Mouse (Mus musculus) liver, embryonic 12.5 days (tissue): ENCODE results near the gene Gaa. TPM values are rescaled to one million over a fixed set of nuclear protein-coding genes. Genes with fewer than 3 reads are reported as not detected.
"Not testable (repeated sequence)": the region's sequence is repeated elsewhere in the genome, so short reads cannot be mapped to it uniquely, and the experiment has no call there.

Experiments
- ATAC-seq: fragments of 200-750 bp; cut with Nextera tagmentation; 2 replicates; pipeline ENCODE4 v1.8.0; 2017; ENCODE audit warnings: moderate number of reproducible peaks, mild to moderate bottlenecking, moderate library complexity
- H3K27ac ChIP-seq: fragments of 300-500 bp; sonication (generic); 2 replicates; pipeline ENCODE4 v1.5.1; 2016; ENCODE audit warnings: mild to moderate bottlenecking
- H3K27me3 ChIP-seq: fragments of 300-500 bp; sonication (generic); replicated peaks from 2 replicates; pipeline ENCODE4 v1.6.1; 2016; ENCODE audit warnings: mild to moderate bottlenecking, moderate library complexity
- H3K36me3 ChIP-seq: fragments of 300-500 bp; sonication (generic); 2 replicates; pipeline ENCODE4 v1.6.1; 2016; ENCODE audit warnings: mild to moderate bottlenecking, moderate library complexity
- H3K4me1 ChIP-seq: fragments of 300-500 bp; sonication (generic); 2 replicates; pipeline ENCODE4 v1.6.1; 2016
- H3K4me2 ChIP-seq: fragments of 300-500 bp; sonication (generic); 2 replicates; pipeline ENCODE4 v1.6.1; 2016; ENCODE audit warnings: mild to moderate bottlenecking, moderate library complexity
- H3K4me3 ChIP-seq: fragments of 300-500 bp; sonication (generic); 2 replicates; pipeline ENCODE4 v1.5.1; 2016; ENCODE audit warnings: mild to moderate bottlenecking, moderate library complexity
- H3K9ac ChIP-seq: fragments of 300-500 bp; sonication (generic); 2 replicates; pipeline ENCODE4 v1.6.1; 2016; ENCODE audit warnings: mild to moderate bottlenecking, moderate library complexity
- H3K9me3 ChIP-seq: fragments of 300-500 bp; sonication (generic); replicated peaks from 2 replicates; pipeline ENCODE4 v1.6.1; 2016; ENCODE audit warnings: mild to moderate bottlenecking, moderate library complexity
- WGBS: fragments of 180-500 bp; shearing (Covaris S2); methylation state at CpG from one replicate; pipeline ENCODE4 v1.1.7; 2016; ENCODE audit not compliant: insufficient replicate concordance; 5-methylcytosine and 5-hydroxymethylcytosine counted together
- polyA plus RNA-seq: library from polyadenylated mRNA; unstranded; fragments of >200 nt; fragmentation: Nextera tagmentation; extraction: Ambion mirVana; gene quantifications from 2 replicates; pipeline ENCODE4 v1.2.1, GENCODE M21; 2016

Gaa gene
- polyA plus RNA-seq, 1 experiment from 2014 or later = 27.3 TPM

DNA sequence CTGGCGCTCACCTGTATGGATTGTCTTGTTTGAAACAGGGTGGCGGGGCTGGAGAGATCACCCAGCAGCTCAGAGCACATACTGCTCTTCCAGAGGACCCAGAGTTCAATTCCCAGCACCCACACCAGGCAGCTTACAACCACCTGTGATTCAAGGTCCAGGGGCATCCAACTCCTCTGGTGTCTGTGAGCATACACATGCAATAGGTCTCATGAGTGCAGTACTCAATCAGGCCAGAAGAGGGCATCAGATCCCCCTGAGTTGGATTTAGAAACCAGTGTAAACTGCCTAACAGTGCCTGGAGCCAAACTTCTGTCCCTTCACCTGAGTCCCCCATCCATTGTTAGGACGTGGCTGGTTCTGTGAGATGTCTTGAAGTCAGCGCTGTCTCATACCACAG, 32.1 kb upstream of the Gaa start:
- Histone ChIP-seq H3K9me3 (0 out of 2 replicates have a peak, but pooled peaks cover 2% of the 10 kb centered on the region), H3K4me3 (no peak overlapping the region), H3K27ac (no peak overlapping the region), H3K4me2 (no peak overlapping the region), H3K9ac (no peak overlapping the region), H3K4me1 (peaks cover 23% of the 10 kb centered on the region), H3K27me3 (peaks cover 26% of the 10 kb centered on the region), H3K36me3 (no peaks in the 10 kb centered on the region)
- 58% methylated on average over 4 of the region's 4 CpGs for whole genome bisulfite sequencing
- ATAC-seq = no peak

DNA sequence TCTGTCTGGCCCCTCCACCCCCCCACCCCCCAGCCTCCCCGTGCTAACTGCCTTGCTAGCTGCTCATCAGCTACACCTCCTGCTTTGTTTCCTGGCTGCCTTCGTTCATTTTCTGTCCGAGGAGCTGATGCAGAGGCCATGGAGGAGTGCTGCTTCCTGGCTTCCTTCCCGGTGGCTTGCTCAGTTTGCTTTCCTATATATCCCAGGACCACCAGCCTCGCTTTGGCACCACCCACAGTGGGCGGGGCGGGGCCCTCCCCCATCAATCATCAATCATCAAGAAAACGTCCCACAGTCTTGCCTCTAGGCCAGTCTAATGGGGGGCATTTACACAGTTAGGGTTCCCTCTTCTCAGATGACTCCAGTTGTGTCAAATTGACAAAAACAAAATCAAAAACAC, 31.3 kb upstream of the Gaa start:
- WGBS = 27% methylated on average over 8 of the region's 8 CpGs
- H3K27me3 ChIP-seq = peaks cover 23% of the 10 kb centered on the region
- H3K4me2 ChIP-seq = no peak overlapping the region
- 0 out of 2 replicates have a peak, but pooled peaks cover 2% of the 10 kb centered on the region for H3K9me3 ChIP-seq
- H3K4me1 ChIP-seq = peaks cover 23% of the 10 kb centered on the region
- H3K4me3 ChIP-seq = no peak overlapping the region
- H3K27ac ChIP-seq = no peak overlapping the region
- no peaks in the 10 kb centered on the region for H3K36me3 ChIP-seq
- no peak overlapping the region for H3K9ac ChIP-seq
- ATAC-seq = no peak

DNA sequence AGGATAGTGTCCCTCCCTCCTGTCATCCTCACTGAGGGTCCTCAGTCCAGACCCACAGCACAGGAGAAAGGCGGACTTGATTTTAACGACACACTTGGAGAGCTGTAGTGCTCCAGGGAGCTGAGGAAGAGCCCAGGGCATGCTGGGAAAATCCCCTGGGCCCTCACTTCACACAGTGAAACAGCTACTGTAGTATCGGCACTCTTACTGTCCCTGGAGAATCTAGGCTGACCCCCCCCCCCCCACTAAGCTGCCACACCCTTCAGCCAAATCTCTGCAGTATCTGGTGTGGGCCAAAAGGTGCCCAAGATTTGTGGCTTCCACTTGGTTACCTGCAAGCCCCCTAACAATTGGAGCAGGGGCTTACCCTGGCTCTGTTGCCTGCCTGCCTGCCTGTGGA, 30.7 kb upstream of the Gaa start:
- 56% methylated on average over 3 of the region's 3 CpGs for WGBS
- Histone ChIP-seq H3K4me1 (peaks cover 23% of the 10 kb centered on the region), H3K4me3 (no peak overlapping the region), H3K27me3 (peaks cover 23% of the 10 kb centered on the region), H3K36me3 (no peaks in the 10 kb centered on the region), H3K9ac (no peak overlapping the region), H3K27ac (no peak overlapping the region), H3K4me2 (no peak overlapping the region), H3K9me3 (0 out of 2 replicates have a peak, but pooled peaks cover 2% of the 10 kb centered on the region)
- ATAC-seq = no peak

DNA sequence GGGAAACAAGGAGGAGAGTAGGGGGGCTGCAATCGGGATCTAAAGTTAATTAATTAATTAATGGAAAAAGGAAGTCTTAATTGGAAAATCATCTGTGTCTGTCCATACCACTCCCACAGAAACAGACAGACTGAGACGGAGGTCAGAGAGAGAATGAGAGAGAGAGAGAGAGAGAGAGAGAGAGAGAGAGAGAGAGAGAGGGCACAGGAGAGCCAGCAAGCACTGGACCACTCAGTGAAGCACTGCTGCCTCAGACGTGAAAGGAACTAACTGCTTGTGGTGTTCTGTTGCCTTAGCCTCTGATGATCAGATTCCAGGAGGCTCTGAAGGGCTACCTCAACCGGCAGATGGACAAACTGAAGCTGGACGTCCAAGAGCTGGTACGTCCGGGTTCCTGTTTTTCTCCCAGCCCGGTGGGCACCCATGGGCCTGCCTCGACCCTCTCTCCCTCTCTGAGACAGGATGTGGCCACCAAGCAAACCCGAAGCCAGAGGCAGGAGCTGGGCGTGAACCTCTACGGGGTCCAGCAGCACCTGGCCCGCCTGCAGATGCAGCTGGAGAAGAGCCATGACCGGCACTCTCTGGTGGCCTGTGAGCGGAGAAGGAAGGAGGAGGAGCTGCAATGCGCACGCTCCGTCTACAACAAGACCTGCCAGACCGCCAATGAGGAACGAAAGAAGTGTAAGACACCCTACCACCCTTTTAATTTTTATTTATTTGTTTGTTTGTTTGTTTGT, 30.0 kb upstream of the Gaa start:
- Histone ChIP-seq H3K4me1 (peaks cover 23% of the 10 kb centered on the region), H3K36me3 (no peaks in the 10 kb centered on the region), H3K4me2 (peak overlapping the region; percentile 67), H3K9me3 (0 out of 2 replicates have a peak, but pooled peaks cover 2% of the 10 kb centered on the region), H3K4me3 (peak overlapping the region; percentile 48), H3K27me3 (peaks cover 21% of the 10 kb centered on the region; the same call in 1 of the 2 replicates), H3K27ac (no peak overlapping the region), H3K9ac (peak overlapping the region; percentile 50; the same call in 1 of the 2 replicates)
- ATAC-seq = peak; percentile 65
- 15% methylated on average over 20 of the region's 20 CpGs for WGBS

DNA sequence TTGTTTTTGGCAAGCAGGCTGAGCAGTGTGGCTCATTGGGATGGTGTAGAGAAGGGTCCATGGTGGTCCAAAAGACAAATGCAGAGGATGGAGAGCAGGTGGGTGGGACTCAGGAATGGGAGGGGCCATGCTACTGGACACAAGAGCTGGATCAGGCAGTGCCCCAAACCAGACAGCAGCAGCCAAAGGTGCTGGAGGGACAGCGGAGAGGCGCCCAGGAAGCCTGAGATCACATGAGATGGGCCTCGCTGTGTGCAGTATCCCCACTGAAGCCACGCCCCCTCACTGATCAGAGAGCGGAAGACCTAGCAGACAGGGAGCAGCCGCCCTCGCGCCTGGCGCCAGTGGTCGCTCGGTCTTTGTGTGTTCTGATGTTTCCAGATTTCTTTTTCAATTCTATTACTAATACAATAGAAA, 29.4 kb upstream of the Gaa start:
- Histone ChIP-seq H3K27me3 (peaks cover 26% of the 10 kb centered on the region; the same call in 1 of the 2 replicates), H3K4me2 (peak overlapping the region; percentile 67), H3K4me3 (peak overlapping the region; percentile 48), H3K9me3 (0 out of 2 replicates have a peak, but pooled peaks cover 2% of the 10 kb centered on the region), H3K27ac (no peak overlapping the region), H3K36me3 (no peaks in the 10 kb centered on the region), H3K4me1 (peaks cover 23% of the 10 kb centered on the region), H3K9ac (peak overlapping the region; percentile 28)
- peak; percentile 67 for ATAC-seq
- 5% methylated on average over 11 of the region's 11 CpGs for WGBS

DNA sequence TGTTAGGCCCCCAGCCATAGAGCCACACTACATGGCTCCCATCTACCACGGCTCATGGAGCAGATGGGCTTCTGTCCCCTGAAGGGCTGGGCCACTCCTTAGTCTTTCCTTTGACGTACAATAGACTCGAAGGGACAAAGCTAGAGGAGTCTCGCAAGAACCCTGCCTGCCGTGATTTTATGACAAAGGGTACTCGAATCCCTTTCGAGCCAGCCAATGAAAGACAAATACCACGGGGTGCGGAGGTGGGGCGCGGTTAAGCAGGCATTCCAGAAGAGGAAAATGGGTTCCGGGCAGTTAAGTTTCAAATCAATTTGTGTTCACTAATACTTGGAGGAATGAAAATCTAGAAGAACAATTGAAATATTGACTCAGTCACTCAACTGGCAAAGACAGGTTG, 28.2 kb upstream of the Gaa start:
- H3K9me3 ChIP-seq = 0 out of 2 replicates have a peak, but pooled peaks cover 2% of the 10 kb centered on the region
- no peak overlapping the region for H3K9ac ChIP-seq
- H3K27ac ChIP-seq = no peak overlapping the region
- peaks cover 23% of the 10 kb centered on the region for H3K4me1 ChIP-seq
- no peak for ATAC-seq
- H3K36me3 ChIP-seq = no peaks in the 10 kb centered on the region
- 85% methylated on average over 12 of the region's 12 CpGs for WGBS
- no peak overlapping the region for H3K4me3 ChIP-seq
- no peak overlapping the region for H3K4me2 ChIP-seq
- H3K27me3 ChIP-seq = peaks cover 31% of the 10 kb centered on the region; the same call in 1 of the 2 replicates

DNA sequence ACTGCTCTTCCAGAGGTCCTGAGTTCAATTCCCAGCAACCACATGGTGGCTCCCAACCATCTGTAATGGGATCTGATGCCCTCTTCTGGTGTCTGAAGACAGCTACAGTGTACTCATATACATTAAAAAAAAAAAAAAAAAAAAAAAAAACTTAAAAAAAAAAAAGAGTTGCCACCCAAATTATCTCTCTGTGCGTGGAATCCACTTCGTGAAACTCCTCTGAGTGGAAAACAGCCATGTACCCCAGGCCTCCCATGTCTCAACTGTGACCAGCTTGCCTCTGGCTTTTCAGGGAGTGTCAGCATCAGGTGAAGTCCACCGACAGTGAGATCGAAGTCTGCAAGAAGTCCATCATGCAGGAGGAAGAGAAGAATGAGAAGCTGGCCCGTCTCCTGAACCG, 22.1 kb upstream of the Gaa start:
- not testable (repeated sequence) for H3K4me1 ChIP-seq, H3K9ac ChIP-seq, ATAC-seq, H3K4me3 ChIP-seq, H3K4me2 ChIP-seq, H3K9me3 ChIP-seq, H3K36me3 ChIP-seq, H3K27ac ChIP-seq
- 73% methylated on average over 6 of the region's 6 CpGs for WGBS
- H3K27me3 ChIP-seq = peaks cover 27% of the 10 kb centered on the region; the same call in 1 of the 2 replicates

DNA sequence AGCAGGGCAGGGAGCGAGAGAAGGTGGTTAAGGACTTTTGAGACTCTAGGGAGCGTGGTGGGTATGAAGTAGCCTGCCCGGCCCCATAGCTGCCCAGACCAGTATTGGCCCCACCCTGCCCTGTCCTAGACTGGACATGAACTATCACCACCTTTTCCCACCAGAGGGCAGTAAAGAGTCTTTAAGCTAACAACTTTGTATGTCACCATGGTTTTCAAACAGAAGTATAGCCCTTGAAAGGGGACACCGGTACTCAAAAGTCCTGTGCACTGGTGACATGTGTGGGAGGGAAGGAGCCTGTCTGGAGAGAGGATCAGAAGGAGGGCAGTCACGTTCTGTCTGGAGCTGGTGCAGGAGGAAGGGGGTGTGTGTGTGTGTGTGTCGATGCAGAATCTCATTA, 18.7 kb upstream of the Gaa start:
- Histone ChIP-seq H3K4me3 (no peak overlapping the region), H3K27me3 (0 out of 2 replicates have a peak, but pooled peaks cover 14% of the 10 kb centered on the region), H3K9me3 (no peaks in the 10 kb centered on the region), H3K4me1 (peaks cover 33% of the 10 kb centered on the region), H3K27ac (no peak overlapping the region), H3K36me3 (no peaks in the 10 kb centered on the region), H3K4me2 (no peak overlapping the region), H3K9ac (no peak overlapping the region)
- WGBS = 22% methylated on average over 6 of the region's 6 CpGs
- ATAC-seq = peak; percentile 52; the same call in 1 of the 2 replicates

DNA sequence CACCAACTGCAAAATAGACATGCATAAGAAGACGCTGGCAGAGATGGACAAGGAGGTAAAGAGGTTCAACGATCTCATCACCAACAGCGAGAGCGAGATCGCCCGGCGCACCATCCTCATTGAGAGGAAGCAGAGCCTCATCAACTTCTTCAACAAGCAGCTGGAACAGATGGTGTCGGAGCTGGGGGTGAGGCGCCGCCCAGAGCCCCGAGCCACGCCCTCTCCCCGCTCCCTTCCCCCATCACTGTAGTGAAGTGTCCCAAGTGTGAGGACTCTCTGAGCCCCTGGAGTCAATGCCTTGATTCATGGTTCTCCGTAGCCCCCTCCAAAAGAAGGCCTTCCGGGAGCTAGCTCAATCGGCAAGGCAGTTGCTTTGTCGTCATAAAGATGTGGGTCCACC, 16.7 kb upstream of the Gaa start:
- Histone ChIP-seq H3K9ac (no peak overlapping the region), H3K36me3 (no peaks in the 10 kb centered on the region), H3K4me3 (no peak overlapping the region), H3K27me3 (0 out of 2 replicates have a peak, but pooled peaks cover 19% of the 10 kb centered on the region), H3K4me2 (no peak overlapping the region), H3K4me1 (peaks cover 33% of the 10 kb centered on the region), H3K9me3 (no peaks in the 10 kb centered on the region), H3K27ac (no peak overlapping the region)
- 35% methylated on average over 17 of the region's 17 CpGs for WGBS
- no peak for ATAC-seq

DNA sequence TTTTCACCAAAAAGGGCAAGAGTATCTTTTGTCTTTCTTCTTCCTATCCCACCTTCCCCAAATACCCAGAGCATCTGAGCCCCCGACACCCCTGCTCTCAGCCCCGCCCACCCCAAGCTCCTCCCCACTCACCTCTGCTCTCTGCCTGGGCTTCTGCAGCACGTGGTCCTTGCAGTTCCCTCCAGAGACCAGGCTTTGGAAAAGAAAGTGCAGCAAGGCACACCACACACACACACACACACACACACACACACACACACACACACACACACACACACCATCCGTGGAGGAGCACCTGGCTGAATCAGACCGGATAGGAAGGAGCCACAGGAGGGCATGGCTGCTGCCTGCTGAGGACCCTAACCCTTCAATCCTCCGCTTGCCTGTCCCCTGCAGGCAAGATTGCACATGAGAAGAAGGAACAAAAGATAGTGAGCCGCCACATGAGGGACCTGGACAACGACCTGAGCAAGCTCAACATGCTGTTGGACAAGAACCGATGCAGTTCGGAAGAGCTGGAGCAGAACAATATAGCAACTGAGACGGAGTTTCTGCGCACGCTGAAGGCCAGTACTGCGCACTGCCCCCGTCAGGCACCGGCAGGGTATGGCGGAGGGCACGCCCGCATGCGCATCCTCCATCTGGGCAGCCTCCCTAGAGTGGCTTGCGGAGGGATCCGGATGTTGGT, 14.7 kb upstream of the Gaa start:
- peaks cover 33% of the 10 kb centered on the region for H3K4me1 ChIP-seq
- ATAC-seq = peak; percentile 66
- no peak overlapping the region for H3K27ac ChIP-seq

DNA sequence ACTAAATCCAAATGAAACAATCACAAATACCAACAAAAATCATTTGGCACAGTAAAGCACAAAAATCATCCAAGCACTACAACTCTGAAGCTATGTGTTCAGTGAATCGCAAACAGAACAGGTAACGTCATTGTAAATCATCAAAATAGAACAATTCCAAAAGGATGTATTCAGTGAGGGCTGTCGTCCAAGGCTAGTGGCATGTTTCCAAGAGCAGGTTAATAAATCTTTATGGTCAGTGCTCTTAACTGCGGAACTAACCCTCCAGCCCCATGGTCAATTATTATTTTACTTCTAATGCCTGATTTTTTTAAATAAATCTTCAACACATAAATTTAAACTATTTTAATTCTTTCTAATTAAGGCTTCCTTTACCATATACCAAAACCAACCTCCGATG, 11.1 kb upstream of the Gaa start:
- not testable (repeated sequence) for H3K9me3 ChIP-seq, H3K36me3 ChIP-seq, H3K4me3 ChIP-seq, H3K27ac ChIP-seq, ATAC-seq, H3K4me2 ChIP-seq, H3K9ac ChIP-seq
- Histone ChIP-seq H3K27me3 (0 out of 2 replicates have a peak, but pooled peaks cover 19% of the 10 kb centered on the region), H3K4me1 (peaks cover 30% of the 10 kb centered on the region)
- WGBS = 80% methylated on average over 5 of the region's 5 CpGs

More for the DNA sequence above, 14.7 kb upstream of the Gaa start:
- Histone ChIP-seq H3K9me3 (no peaks in the 10 kb centered on the region), H3K9ac (peak overlapping the region; percentile 23; the same call in 1 of the 2 replicates), H3K36me3 (no peaks in the 10 kb centered on the region), H3K4me2 (peak overlapping the region; percentile 55), H3K27me3 (0 out of 2 replicates have a peak, but pooled peaks cover 19% of the 10 kb centered on the region), H3K4me3 (peak overlapping the region; percentile 14)
- 3% methylated on average over 22 of the region's 22 CpGs for WGBS

DNA sequence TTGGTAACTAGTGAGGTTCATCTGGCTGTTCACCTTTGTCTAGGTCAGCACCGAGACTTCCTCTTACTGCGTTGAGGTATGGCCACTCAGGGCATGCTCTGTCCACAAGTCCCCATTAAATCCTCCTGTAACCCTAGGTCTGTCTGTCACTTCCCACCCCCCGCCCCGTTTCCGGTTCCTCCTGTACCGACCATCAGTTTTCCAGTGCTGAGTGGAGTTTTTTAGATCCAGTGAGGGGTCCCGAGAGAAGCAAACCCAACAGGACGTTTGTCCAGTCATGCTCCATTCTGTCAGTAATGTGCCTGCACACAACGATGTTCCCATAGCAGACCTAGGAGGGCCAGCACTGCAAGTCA, 9.5 kb upstream of the Gaa start:
- H3K4me2 ChIP-seq = peak overlapping the region; percentile 60
- no peaks in the 10 kb centered on the region for H3K36me3 ChIP-seq
- 47% methylated on average over 9 of the region's 9 CpGs for WGBS
- H3K27me3 ChIP-seq = 0 out of 2 replicates have a peak, but pooled peaks cover 11% of the 10 kb centered on the region
- H3K4me1 ChIP-seq = peaks cover 17% of the 10 kb centered on the region
- H3K9me3 ChIP-seq = no peaks in the 10 kb centered on the region
- H3K4me3 ChIP-seq = peak overlapping the region; percentile 36; the same call in 1 of the 2 replicates
- no peak for ATAC-seq
- no peak overlapping the region for H3K9ac ChIP-seq
- H3K27ac ChIP-seq = no peak overlapping the region
